Mouse (Mus musculus): ENCODE data around the gene Aox4. TPM values are rescaled to one million over a fixed set of nuclear protein-coding genes. Genes with fewer than 3 reads are reported as not detected.

Gene Aox4
- total and polyA plus RNA-seq, 2 experiments = not detected

GRCm38 (mm10) chr1:58291394-58292300 is 81.5 kb downstream of the Aox4 start:
- WGBS = 69% methylated on average over 13 of the region's 13 CpGs
- no peaks in the 10 kb centered on the region for H3K79me2 ChIP-seq (ENCODE audit: control insufficient read depth, insufficient read depth, low read length)
- TF ChIP-seq CTCF (IDR thresholded peaks at IDR 0.05; ENCODE audit: low read depth, low read length) (no peak), POLR2A (IDR thresholded peaks at IDR 0.05; ENCODE audit: extremely low read depth, insufficient read depth, low read length) (no peak)
- DNase-seq (ENCODE audit: extremely low read depth, low read depth, low spot score) = no peak
- H3K4me3 ChIP-seq (ENCODE audit: insufficient read depth, low read depth, low read length) = no peak overlapping the region
- H3K36me3 ChIP-seq (ENCODE audit: control insufficient read depth, insufficient read depth, low read length) = no peaks in the 10 kb centered on the region
- H3K27ac ChIP-seq (replicated peaks; ENCODE audit: insufficient read depth, low read depth, low read length) = no peak overlapping the region
- H3K9ac ChIP-seq (ENCODE audit: low read depth, low read length) = no peak overlapping the region
- H3K27me3 ChIP-seq (ENCODE audit: control insufficient read depth, insufficient read depth, low read length) = peaks cover 8% of the 10 kb centered on the region; the same call in 1 of the 2 replicates
- no peaks in the 10 kb centered on the region for H3K4me1 ChIP-seq (ENCODE audit: control insufficient read depth, insufficient read depth, low read length)

DNA sequence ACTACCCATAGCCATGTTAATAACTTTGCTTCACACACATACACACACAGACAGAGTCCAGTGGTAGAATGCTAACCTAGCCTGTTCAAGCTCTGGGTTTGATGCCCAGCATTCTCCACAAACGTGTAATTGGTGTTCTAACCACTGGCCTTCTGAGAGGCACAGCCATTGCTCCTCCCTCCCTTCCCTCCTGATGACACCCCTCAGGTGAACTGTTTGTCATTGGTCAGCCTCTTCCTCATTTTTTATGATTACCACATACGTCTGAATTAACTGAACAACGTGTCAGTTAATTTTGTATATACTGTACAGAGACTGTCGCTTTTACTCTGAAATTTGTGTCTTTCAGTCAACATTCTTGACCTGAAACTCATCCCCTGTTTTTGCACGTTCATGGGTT is 84.5 kb downstream of the Aox4 start:
- TF ChIP-seq CTCF (IDR thresholded peaks at IDR 0.05; ENCODE audit: low read depth, low read length) (no peak), POLR2A (IDR thresholded peaks at IDR 0.05; ENCODE audit: extremely low read depth, insufficient read depth, low read length) (no peak)
- 85% methylated on average over 5 of the region's 5 CpGs for WGBS

DNA sequence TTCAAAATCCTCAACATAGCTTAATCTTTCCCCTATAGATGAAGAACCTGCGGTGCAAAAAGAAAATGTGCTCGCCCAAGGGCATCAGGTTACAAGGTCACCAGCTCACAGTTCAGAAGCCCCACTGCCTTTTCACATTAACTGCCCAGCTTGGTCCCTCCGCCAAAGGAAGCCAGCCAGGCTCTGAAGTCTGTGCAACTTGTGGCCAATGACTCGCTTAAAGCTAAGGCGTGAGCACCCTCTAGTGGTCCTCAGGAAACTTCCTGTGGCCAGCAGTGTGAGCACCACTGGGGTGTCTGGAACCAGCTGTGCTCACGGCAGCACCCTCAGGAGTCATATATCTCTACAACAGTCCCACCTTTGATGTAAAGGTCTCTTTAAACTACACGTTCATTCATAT is 86.1 kb downstream of the Aox4 start:
- no peak overlapping the region for H3K4me3 ChIP-seq (ENCODE audit: insufficient read depth, low read depth, low read length)
- H3K4me1 ChIP-seq (ENCODE audit: control insufficient read depth, insufficient read depth, low read length) = no peaks in the 10 kb centered on the region
- H3K27ac ChIP-seq (replicated peaks; ENCODE audit: insufficient read depth, low read depth, low read length) = no peak overlapping the region
- H3K27me3 ChIP-seq (ENCODE audit: control insufficient read depth, insufficient read depth, low read length) = no peaks in the 10 kb centered on the region
- no peaks in the 10 kb centered on the region for H3K36me3 ChIP-seq (ENCODE audit: control insufficient read depth, insufficient read depth, low read length)
- no peak for TF ChIP-seq POLR2A (IDR thresholded peaks at IDR 0.05; ENCODE audit: extremely low read depth, insufficient read depth, low read length)
- TF ChIP-seq CTCF (IDR thresholded peaks at IDR 0.05; ENCODE audit: low read depth, low read length) = peak; percentile 93
- no peaks in the 10 kb centered on the region for H3K79me2 ChIP-seq (ENCODE audit: control insufficient read depth, insufficient read depth, low read length)
- 9% methylated on average over 7 of the region's 7 CpGs for WGBS
- peak; percentile 72 for DNase-seq (ENCODE audit: extremely low read depth, low read depth, low spot score)
- no peak overlapping the region for H3K9ac ChIP-seq (ENCODE audit: low read depth, low read length)

More for the DNA sequence above, 84.5 kb downstream of the Aox4 start:
- Histone ChIP-seq H3K79me2 (ENCODE audit: control insufficient read depth, insufficient read depth, low read length) (no peaks in the 10 kb centered on the region), H3K27me3 (ENCODE audit: control insufficient read depth, insufficient read depth, low read length) (peaks cover 3% of the 10 kb centered on the region; the same call in 1 of the 2 replicates), H3K4me1 (ENCODE audit: control insufficient read depth, insufficient read depth, low read length) (no peaks in the 10 kb centered on the region), H3K27ac (replicated peaks; ENCODE audit: insufficient read depth, low read depth, low read length) (no peak overlapping the region), H3K9ac (ENCODE audit: low read depth, low read length) (no peak overlapping the region), H3K4me3 (ENCODE audit: insufficient read depth, low read depth, low read length) (no peak overlapping the region), H3K36me3 (ENCODE audit: control insufficient read depth, insufficient read depth, low read length) (no peaks in the 10 kb centered on the region)
- no peak for DNase-seq (ENCODE audit: extremely low read depth, low read depth, low spot score)

- TF ChIP-seq CTCF (IDR thresholded peaks at IDR 0.05; ENCODE audit: low read depth, low read length) (no peak), POLR2A (IDR thresholded peaks at IDR 0.05; ENCODE audit: extremely low read depth, insufficient read depth, low read length) (no peak)
- no peak overlapping the region for H3K27ac ChIP-seq (replicated peaks; ENCODE audit: insufficient read depth, low read depth, low read length)
- DNase-seq (ENCODE audit: extremely low read depth, low read depth, low spot score) = no peak
- H3K4me1 ChIP-seq (ENCODE audit: control insufficient read depth, insufficient read depth, low read length) = no peaks in the 10 kb centered on the region
- H3K27me3 ChIP-seq (ENCODE audit: control insufficient read depth, insufficient read depth, low read length) = no peaks in the 10 kb centered on the region
- no peaks in the 10 kb centered on the region for H3K36me3 ChIP-seq (ENCODE audit: control insufficient read depth, insufficient read depth, low read length)
- H3K4me3 ChIP-seq (ENCODE audit: insufficient read depth, low read depth, low read length) = no peak overlapping the region
- H3K79me2 ChIP-seq (ENCODE audit: control insufficient read depth, insufficient read depth, low read length) = no peaks in the 10 kb centered on the region
- WGBS = 60% methylated on average over 4 of the region's 4 CpGs
- no peak overlapping the region for H3K9ac ChIP-seq (ENCODE audit: low read depth, low read length)
These were observed 86.6 kb downstream of the Aox4 start for GRCm38 (mm10) chr1:58296821-58297220.

GRCm38 (mm10) chr1:58298347-58298746 is 88.2 kb downstream of the Aox4 start:
- 73% methylated on average over 6 of the region's 6 CpGs for WGBS
- DNase-seq (ENCODE audit: extremely low read depth, low read depth, low spot score) = no peak

DNA sequence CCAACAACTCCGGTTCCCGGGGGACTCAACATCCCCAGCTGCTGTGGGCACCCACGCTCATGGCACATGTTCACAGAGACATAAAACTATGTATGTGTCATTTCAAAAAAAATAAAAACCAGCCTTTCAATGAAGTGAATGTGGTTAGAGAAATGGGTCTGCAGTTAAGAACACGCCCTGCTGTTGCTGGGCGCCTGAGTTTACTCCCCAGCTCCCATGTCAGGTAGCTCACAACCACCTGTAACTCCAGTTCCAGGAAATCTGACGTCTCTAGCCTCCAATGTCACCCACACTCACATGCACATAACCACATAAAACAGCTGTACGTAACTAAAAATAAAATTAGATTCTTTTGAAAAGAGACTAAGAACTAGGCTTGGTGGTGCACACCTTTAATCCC is 90.9 kb downstream of the Aox4 start:
- WGBS = 92% methylated on average over 7 of the region's 7 CpGs
- Histone ChIP-seq H3K27ac (replicated peaks; ENCODE audit: insufficient read depth, low read depth, low read length) (no peak overlapping the region), H3K4me3 (ENCODE audit: insufficient read depth, low read depth, low read length) (no peak overlapping the region), H3K27me3 (ENCODE audit: control insufficient read depth, insufficient read depth, low read length) (no peaks in the 10 kb centered on the region), H3K9ac (ENCODE audit: low read depth, low read length) (no peak overlapping the region), H3K79me2 (ENCODE audit: control insufficient read depth, insufficient read depth, low read length) (no peaks in the 10 kb centered on the region), H3K36me3 (ENCODE audit: control insufficient read depth, insufficient read depth, low read length) (no peaks in the 10 kb centered on the region), H3K4me1 (ENCODE audit: control insufficient read depth, insufficient read depth, low read length) (no peaks in the 10 kb centered on the region)
- DNase-seq (ENCODE audit: extremely low read depth, low read depth, low spot score) = no peak
- TF ChIP-seq POLR2A (IDR thresholded peaks at IDR 0.05; ENCODE audit: extremely low read depth, insufficient read depth, low read length) (no peak), CTCF (IDR thresholded peaks at IDR 0.05; ENCODE audit: low read depth, low read length) (no peak)

More at GRCm38 (mm10) chr1:58298347-58298746, 88.2 kb downstream of the Aox4 start:
- no peaks in the 10 kb centered on the region for H3K4me1 ChIP-seq (ENCODE audit: control insufficient read depth, insufficient read depth, low read length)
- H3K9ac ChIP-seq (ENCODE audit: low read depth, low read length) = no peak overlapping the region
- H3K79me2 ChIP-seq (ENCODE audit: control insufficient read depth, insufficient read depth, low read length) = no peaks in the 10 kb centered on the region
- H3K27me3 ChIP-seq (ENCODE audit: control insufficient read depth, insufficient read depth, low read length) = no peaks in the 10 kb centered on the region
- TF ChIP-seq CTCF (IDR thresholded peaks at IDR 0.05; ENCODE audit: low read depth, low read length) = no peak
- no peak for TF ChIP-seq POLR2A (IDR thresholded peaks at IDR 0.05; ENCODE audit: extremely low read depth, insufficient read depth, low read length)
- no peak overlapping the region for H3K4me3 ChIP-seq (ENCODE audit: insufficient read depth, low read depth, low read length)
- H3K27ac ChIP-seq (replicated peaks; ENCODE audit: insufficient read depth, low read depth, low read length) = no peak overlapping the region
- no peaks in the 10 kb centered on the region for H3K36me3 ChIP-seq (ENCODE audit: control insufficient read depth, insufficient read depth, low read length)

Measured in liver, adult 2 months (tissue).